Mouse (Mus musculus) A20 (cell line): ENCODE measurements around the gene A930017K11Rik.

Source experiments
- DNase-seq: peaks from one replicate; pipeline ENCODE4 v3.0.0-alpha.2; 2011; ENCODE audit warnings: low read depth, low spot score

Gene A930017K11Rik

DNA sequence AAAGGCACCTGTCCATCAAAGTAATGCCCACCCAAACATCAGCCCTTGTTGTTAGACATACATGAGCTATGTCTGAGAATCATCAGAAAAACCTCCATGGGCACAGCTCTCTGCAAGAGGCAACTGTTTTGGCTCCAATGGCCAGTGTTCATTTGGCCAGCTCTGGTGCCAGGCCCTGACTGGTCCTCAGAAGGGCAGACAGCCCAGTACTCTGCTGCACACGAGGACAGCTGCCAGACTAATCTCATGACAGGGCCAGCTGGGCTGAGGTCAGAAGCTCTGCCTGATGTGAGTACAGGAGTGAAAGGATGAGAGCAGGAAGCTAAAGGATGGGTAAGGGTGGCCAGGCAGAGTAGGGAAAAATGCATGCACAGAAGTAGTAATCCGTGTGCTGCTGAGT is 27.0 kb downstream of the A930017K11Rik start:
- no peak for DNase-seq

DNA sequence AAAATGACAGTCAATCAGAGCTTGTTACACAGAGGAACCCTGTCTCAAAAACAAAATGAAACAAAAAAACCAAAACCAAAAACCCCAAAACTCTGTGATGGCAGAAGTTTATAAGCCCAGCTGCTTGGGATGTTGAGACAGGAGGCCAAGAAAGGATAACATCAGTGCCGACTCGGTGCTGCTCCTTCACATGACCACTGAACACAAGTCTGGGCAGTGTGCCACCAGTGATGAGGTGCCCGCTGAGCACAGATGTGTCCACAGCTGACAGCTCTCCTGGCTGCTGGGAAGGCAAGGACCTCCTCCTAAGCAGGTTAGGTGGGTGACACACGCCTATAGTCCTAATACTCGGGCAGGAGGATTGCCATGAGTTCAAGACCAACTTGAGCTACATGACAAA is 30.2 kb downstream of the A930017K11Rik start:
- no peak for DNase-seq

DNA sequence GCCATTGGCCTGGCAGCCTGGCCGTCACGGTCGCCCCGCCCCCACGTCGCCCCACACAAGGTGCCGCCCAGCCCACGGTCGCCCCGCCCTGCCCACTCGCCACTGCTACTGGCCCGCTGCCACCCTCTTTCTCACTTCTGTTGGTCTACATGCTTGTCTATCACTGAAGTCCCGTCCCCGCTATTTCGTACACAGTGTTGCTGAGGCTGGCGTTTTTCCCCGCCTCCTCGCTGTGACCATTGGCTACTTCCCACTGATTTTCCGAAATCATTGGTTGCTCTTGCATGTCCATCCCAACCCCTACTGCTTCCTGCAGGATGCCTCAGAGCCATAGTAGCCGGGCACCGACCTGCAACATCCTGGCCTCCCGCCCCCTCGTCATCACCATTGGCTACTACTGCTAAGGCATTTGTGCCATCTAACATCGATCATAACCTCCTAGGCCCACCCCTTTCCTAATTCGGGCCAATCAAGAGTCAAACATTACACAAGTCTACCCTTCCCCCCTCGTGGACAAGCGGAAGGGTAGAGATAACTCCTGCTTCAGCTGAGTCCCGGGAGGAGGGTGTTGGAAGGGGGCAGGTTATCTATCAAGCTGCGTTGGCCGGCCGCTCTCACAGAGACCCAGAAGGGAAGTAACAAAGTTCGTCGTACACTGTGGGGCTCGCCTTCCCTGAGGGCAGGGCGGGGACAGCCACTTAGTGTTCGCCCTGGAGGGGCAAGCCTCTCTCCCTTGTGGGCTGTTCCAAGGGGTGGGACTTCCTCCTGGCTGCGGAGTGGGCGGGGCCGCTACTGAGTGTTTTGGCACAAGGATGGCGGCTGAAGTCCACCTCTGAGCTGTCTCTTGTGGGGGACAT is 32.4 kb downstream of the A930017K11Rik start:
- DNase-seq: peak; percentile 100

DNA sequence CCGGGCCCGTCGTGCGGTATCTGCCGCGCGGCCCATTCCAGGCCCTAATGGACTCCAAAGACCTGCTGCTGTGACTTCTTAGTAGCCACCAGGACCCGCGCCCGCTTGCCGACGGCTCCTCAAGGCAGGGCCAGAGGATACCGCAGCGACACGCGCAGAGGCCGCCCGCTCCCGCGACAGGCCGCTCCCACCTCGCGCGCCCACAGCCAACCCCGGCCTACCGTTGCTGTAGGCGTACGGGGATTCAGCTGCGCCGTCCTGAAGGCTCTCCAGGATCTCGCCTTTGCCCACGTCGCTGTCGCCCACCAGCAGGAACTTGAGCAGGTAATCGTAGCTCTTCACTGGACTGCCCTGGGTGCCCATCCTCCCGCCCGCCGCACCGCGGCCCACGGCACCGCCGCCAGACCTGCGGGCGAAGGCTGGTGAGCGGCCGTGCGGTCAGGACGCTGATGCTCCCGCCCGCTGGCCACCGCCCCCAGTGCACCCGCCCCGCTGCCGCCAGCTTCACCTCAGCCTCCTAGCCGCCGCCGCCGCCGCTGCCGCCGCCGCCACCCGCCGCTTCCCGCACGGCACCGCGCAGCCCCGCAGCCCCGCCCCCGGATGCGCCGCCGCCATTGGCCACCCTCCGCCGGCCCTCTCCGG is 33.1 kb downstream of the A930017K11Rik start, which contains the start of gene Rab40c:
TSS of gene Rab40c (minus strand) at position 584 of the 642 bp plus-strand sequence.
- DNase-seq: peak; percentile 55

DNA sequence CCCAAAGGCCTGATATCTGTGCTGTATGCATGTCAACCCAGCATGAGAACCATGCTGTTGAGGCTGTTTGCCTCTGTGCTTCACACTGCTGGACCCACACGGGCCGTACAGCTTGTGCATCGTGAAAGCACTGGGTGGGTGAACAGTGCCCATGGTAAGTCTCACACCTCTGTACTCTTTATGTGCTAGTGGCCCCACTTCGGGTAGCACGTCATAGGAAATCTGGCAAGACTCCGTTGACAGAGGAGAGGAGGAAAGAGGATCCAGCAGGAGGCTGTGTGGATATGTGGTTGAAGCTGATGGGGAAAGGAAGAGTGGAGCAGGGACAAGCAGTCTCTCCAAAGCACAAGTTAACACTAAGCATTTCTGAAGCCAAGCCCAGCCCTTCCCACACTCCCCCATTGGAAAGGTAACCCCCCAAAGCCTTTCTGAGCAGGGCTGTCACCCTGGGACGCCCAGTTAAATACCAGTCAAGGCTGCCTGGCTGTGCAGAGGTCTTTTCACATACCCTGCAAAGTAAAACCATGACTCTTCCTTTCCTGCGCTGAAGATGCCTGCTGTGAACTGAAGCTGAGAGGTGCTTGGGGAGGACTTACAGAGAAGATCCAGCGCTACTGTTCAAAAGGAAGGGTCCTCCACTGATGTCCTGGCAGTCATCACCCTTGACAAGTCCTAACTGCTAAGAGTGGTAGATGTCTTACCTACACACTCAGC is 34.2 kb downstream of the A930017K11Rik start:
- no peak for DNase-seq

DNA sequence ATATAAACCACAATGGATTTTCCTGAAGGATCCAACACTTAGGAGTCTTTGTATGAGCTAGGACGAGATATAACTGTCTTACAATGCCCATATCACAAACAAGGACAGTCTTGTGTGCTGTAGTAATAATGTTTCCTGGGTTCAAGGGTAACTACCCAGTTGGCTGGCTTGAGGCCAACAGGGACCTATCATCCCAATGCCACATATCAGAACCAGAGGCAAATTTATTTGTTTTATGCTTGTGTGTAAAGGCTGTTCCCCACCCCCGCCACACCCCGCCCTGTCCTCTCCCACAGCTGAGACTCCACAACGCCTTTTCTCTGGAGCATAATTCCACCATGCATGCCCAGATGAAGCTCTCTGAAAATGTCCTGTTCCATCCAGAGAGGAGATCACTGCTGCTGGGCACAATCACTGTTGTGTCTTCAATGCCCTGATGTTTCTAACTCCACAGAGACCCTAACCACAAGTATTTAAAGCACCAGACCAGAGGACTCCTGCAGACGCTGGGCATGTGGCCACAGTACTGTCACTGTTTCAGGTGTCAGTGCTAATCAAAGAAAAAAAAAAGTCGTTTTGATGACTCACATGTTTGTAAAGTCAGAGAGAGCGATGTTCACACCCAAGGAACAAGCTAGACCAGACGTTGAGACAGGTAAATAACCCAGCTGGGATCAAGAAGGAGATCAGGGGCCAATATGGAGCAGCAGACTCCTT is 35.3 kb downstream of the A930017K11Rik start:
- no peak for DNase-seq

DNA sequence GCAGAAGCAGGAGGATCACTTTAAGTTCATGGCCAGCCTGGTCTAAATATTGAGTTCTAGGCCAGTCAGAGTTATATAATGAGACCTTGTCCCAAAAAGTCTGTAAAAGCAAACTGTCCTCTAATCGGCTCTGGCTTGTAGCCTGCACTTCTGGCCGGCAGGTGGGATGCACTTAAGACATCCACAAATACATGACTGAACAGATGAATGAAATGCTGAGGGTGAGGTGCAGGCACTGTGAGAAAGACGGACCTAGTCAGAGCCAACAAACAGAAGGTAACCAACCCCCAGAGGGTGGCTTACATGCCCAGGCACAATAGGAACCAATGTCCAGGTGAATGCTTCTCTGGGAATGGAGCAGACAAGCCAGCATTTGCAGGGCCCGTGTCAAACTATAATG is 38.1 kb downstream of the A930017K11Rik start:
- DNase-seq: no peak

DNA sequence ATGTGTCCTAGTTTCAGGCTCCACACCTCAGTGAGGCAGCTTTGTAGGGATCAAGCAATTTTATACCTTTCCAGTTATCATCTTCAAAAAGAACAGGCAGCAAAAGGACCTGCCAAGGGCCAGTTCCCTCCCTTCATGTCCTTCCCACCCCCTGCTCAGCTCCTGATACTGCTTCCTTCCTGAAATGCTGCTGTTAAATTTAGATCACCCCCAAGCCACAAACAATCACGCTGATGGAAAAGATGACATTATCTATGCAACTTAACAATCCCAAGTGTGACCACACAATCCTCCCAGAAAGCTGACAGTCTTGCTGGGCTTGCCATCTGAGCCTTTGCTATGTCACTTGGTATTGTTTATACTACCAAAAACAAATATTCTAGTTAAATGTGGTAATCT is 38.5 kb downstream of the A930017K11Rik start:
- no peak for DNase-seq

DNA sequence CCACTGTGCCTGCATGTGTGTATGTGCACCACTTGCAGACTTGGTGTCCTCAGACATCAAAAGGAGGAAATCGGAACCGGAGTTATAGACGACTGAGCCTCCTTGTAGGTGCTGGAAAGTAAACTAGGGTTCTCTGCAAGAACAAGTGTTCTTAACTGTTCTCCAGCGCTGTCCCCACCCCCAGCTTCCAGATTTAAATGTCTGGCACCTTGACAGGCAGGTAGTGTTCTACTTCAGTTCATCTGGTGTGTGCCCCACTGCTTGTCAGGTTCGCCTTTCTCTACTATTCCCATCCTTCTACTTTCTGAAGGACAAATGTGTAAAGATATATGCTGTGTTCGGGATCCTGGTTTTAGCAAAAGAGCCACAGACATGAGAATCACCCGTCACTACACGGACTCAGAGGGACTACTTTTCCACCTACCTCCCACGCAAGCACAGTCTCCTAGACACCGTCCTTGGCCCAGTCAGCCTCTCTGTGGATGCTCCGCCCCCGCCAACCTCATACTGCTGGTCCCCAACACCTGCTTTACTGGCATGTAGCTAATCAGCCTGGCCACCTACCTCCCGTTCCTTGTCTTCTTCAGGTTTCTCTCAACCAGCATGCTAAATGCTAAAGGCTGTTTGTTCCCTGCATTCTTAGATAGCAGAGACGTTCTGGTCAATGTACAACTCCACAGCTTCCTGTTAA is 39.0 kb downstream of the A930017K11Rik start:
- no peak for DNase-seq

DNA sequence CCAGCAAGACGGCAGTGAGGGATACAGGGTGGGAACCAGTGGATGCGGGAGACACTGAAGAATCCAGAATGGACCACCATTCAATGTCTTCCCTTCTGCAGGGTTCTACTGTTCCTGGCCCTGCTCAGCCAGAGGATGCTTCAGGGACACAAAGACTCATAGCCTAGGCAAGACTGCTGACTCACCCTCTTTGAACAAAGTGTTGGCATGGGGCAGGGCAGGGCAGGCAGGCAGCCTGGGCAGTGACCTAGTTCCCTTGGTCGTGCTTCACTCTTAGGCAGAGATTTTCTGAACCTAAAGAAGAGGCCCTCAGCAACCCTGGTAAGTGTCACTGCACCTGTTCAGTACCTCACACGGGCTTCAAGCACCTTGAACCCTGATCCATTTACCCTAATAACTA is 40.5 kb downstream of the A930017K11Rik start:
- DNase-seq: no peak

DNA sequence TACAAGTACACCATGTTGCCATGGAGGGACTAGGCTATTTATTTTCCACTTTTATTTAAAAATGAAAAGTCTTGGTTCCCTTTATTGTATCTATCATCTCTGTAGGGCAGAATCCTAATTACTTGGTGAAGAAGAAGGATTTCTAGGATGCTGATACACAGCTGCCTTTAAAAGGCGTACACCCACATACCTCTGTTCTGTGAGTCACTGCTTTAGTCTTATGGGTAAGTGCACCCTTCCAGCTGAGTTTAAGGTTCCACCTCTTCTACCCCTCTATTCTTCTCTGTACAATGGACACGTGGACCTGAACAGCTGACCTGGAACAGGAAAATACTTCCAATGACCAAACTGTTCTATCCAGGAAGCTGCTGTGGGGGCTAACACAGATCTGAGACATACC is 44.7 kb downstream of the A930017K11Rik start:
- no peak for DNase-seq

DNA sequence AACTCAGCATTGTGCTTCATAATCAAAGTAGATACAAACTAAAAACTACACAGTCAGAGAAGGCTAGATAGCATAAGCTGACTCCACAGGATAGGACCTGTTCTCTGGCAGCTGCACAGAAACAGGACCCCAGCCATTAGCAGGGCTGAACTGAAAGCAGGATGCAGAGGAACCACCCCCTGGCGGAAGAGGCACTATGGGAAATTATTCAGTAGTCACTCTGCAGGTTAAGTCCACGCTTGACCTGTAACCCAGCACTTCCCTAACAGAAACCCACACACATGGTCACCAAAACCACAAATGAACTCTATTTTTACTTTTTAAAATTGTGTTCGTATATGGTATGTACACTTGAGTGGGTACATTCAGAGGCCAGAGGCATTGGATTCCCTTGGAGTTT is 49.3 kb downstream of the A930017K11Rik start:
- peak; percentile 34 for DNase-seq

DNA sequence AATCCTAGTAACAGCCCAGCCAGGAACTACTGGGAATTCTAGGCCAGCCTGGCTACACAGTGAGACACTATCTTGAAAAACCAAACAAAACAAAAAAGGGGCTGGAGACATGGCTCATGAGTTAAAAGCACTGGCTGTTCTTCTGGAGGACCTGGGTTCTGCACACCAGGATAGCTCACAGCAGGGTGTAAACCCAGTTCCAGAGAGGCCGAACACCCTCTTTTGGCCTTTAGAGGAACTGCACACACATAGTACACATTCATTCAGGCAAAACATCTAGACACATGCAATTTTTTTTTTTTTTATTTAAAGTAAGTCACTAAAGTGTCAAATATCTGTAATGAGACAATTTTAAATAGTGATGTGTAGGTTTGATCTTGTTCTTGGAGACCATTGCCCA is 52.2 kb downstream of the A930017K11Rik start:
- DNase-seq: no peak
